Mouse (Mus musculus) ES-Bruce4 (cell line): ENCODE measurements at regions not wholly inside any gene's neighbourhood (a gene's known extent, or its start where the extent isn't known, plus 50 kb on each side); places are given as distances from the start of the nearest gene placed in this dataset.

Source experiments
- CTCF ChIP-seq: IDR thresholded peaks from one replicate; pipeline ENCODE4 v1.8.1; 2011; ENCODE audit warnings: low read depth, low read length
- EP300 ChIP-seq: IDR thresholded peaks from 2 replicates; pipeline ENCODE4 v1.6.1; 2011; ENCODE audit warnings: low read depth, low read length; ENCODE audit not compliant: insufficient read depth
- POLR2A ChIP-seq: IDR thresholded peaks from one replicate; pipeline ENCODE4 v1.8.1; 2011; ENCODE audit warnings: low read length; ENCODE audit not compliant: insufficient read depth

GRCm38 (mm10) chr2:116322039-116322770, 256.6 kb upstream of the Meis2 start:
- TF ChIP-seq POLR2A (no peak), CTCF (no peak), EP300 (no peak)
